Mouse (Mus musculus) neural tube, embryonic 11.5 days (tissue): ENCODE measurements at regions not wholly inside any gene's neighbourhood (a gene's known extent, or its start where the extent isn't known, plus 50 kb on each side); places are given as distances from the start of the nearest gene placed in this dataset.

Experiments used
- ATAC-seq: fragments of 200-750 bp; cut with Nextera tagmentation; 2 replicates; pipeline ENCODE4 v1.8.0; 2017; ENCODE audit warnings: moderate number of reproducible peaks, mild to moderate bottlenecking, moderate TSS enrichment, moderate library complexity; ENCODE audit not compliant: insufficient read depth, low FRiP score, low TSS enrichment
- DNase-seq: peaks from one replicate; pipeline ENCODE4 v3.0.0-alpha.2; 2015; ENCODE audit warnings: low spot score
- H3K27ac ChIP-seq: fragments of 300-500 bp; sonication (generic); 2 replicates; pipeline ENCODE4 v1.5.1; 2014; ENCODE audit warnings: low read depth, mild to moderate bottlenecking, low read length
- H3K27me3 ChIP-seq: fragments of 300-500 bp; sonication (generic); 2 replicates; pipeline ENCODE4 v1.6.1; 2014; ENCODE audit warnings: mild to moderate bottlenecking, low read length, mixed read lengths; ENCODE audit not compliant: control insufficient read depth, insufficient read depth
- H3K36me3 ChIP-seq: fragments of 300-500 bp; sonication (generic); 2 replicates; pipeline ENCODE4 v1.6.1; 2014; ENCODE audit warnings: mild to moderate bottlenecking, low read length, moderate library complexity, mixed read lengths; ENCODE audit not compliant: control insufficient read depth, insufficient read depth
- H3K4me1 ChIP-seq: fragments of 300-500 bp; sonication (generic); 2 replicates; pipeline ENCODE4 v1.6.1; 2014; ENCODE audit warnings: low read length, mixed read lengths; ENCODE audit not compliant: control insufficient read depth, insufficient read depth
- H3K4me2 ChIP-seq: fragments of 300-500 bp; sonication (generic); 2 replicates; pipeline ENCODE4 v1.6.1; 2014; ENCODE audit warnings: low read depth, mild to moderate bottlenecking, moderate library complexity
- H3K4me3 ChIP-seq: fragments of 300-500 bp; sonication (generic); 2 replicates; pipeline ENCODE4 v1.5.1; 2014; ENCODE audit warnings: low read depth, low read length
- H3K9ac ChIP-seq: fragments of 300-500 bp; sonication (generic); 2 replicates; pipeline ENCODE4 v1.6.1; 2014; ENCODE audit warnings: mild to moderate bottlenecking, low read length
- H3K9me3 ChIP-seq: fragments of 300-500 bp; sonication (generic); 2 replicates; pipeline ENCODE4 v1.6.1; 2016; ENCODE audit warnings: low read length; ENCODE audit not compliant: control insufficient read depth
- WGBS: fragments of 180-500 bp; shearing (Covaris S2); extraction: QIAGEN DNeasy Blood & Tissue Kit; methylation state at CpG from one replicate; pipeline ENCODE4 v1.1.7; 2014; 5-methylcytosine and 5-hydroxymethylcytosine counted together

- Histone ChIP-seq H3K27me3 (no peaks in the 10 kb centered on the region), H3K9ac (no peak overlapping the region), H3K9me3 (no peaks in the 10 kb centered on the region), H3K4me2 (no peak overlapping the region), H3K36me3 (no peaks in the 10 kb centered on the region), H3K4me1 (no peaks in the 10 kb centered on the region), H3K4me3 (no peak overlapping the region), H3K27ac (no peak overlapping the region)
- DNase-seq = no peak
- ATAC-seq = no peak
- WGBS = 81% methylated on average over 4 of the region's 4 CpGs
Observed at GRCm38 (mm10) chr2:123103530-123103929, 338.5 kb downstream of the Sqor start.

DNA sequence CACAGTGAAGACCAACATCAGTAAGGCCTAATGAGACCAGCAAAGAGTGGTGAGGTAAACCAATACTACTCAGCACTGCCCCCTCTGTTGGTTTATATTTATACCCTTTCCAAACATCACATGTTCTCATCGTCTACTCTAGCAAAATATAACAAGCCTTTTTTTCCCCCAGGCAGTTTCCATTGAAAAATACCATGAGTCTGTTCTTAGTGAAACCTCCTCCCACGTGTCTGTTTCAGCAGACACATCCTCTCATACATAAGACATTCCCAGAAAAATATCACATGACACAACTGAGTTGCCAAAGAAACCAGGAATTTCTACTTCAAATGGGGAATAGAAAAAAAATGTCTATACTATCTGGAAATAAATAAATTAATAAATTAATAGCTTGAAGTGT, 366.5 kb downstream of the Sqor start:
- no peak for DNase-seq
- H3K9me3 ChIP-seq = no peaks in the 10 kb centered on the region
- no peak for ATAC-seq
- no peak overlapping the region for H3K9ac ChIP-seq
- H3K4me3 ChIP-seq = no peak overlapping the region
- no peak overlapping the region for H3K27ac ChIP-seq
- H3K36me3 ChIP-seq = no peaks in the 10 kb centered on the region
- 78% methylated on average over 2 of the region's 2 CpGs for WGBS
- no peaks in the 10 kb centered on the region for H3K27me3 ChIP-seq
- no peak overlapping the region for H3K4me2 ChIP-seq
- no peaks in the 10 kb centered on the region for H3K4me1 ChIP-seq

DNA sequence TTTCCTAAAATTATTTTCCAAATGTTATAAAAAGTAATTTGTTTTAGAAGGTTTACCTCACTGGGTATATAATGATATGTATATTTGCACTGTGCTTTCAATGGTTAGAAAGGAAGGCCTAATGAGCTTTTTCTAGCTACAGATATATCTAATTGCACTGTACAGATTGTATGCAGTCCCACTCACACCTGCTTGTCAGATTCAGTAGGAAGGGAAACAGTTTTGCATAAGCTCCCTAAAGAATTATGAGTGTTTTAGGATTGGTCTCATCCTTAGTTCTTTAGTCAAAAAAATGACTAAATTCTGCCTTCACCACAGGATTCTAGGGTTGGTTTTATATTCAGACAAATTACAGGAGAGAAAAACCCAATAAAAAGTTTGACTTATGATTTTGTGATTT, 388.1 kb downstream of the Sqor start:
- Histone ChIP-seq H3K4me1 (no peaks in the 10 kb centered on the region), H3K4me2 (no peak overlapping the region)
- DNase-seq = no peak

DNA sequence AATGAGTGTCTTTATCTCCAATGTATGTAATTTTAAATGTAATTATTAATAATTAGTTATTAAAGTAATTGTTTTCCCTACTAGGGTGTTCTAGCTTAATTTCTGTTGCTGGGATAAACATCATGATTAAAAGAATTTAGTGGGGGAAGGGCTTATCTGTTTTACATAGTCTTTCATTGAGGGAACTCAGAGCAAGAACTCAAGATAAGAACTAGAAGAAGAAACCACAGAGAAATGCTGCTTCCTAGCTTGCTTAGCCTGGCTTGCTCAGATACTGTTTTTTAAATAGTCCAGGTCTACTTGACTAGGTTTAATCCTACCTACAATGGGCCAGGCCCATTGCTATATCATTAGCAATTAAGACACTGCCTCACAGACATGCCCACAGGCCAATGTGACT, 400.3 kb downstream of the Sqor start:
- no peak overlapping the region for H3K27ac ChIP-seq
- no peak for ATAC-seq
- H3K4me2 ChIP-seq = no peak overlapping the region

More for the DNA sequence above, 388.1 kb downstream of the Sqor start:
- no peak overlapping the region for H3K27ac ChIP-seq
- H3K36me3 ChIP-seq = no peaks in the 10 kb centered on the region
- H3K9ac ChIP-seq = no peak overlapping the region
- no peak overlapping the region for H3K4me3 ChIP-seq
- ATAC-seq = no peak
- no peaks in the 10 kb centered on the region for H3K27me3 ChIP-seq
- H3K9me3 ChIP-seq = no peaks in the 10 kb centered on the region

GRCm38 (mm10) chr2:123170611-123171010, 405.6 kb downstream of the Sqor start:
- DNase-seq (no peak), ATAC-seq (no peak)
- Histone ChIP-seq H3K27ac (no peak overlapping the region), H3K9me3 (no peaks in the 10 kb centered on the region), H3K4me1 (no peaks in the 10 kb centered on the region), H3K4me3 (no peak overlapping the region), H3K36me3 (no peaks in the 10 kb centered on the region), H3K27me3 (no peaks in the 10 kb centered on the region), H3K9ac (no peak overlapping the region), H3K4me2 (no peak overlapping the region)
- WGBS = 96% methylated on average over 1 of the region's 1 CpGs

More for the DNA sequence above, 400.3 kb downstream of the Sqor start:
- Histone ChIP-seq H3K4me3 (no peak overlapping the region), H3K9ac (no peak overlapping the region), H3K9me3 (no peaks in the 10 kb centered on the region), H3K27me3 (no peaks in the 10 kb centered on the region), H3K36me3 (no peaks in the 10 kb centered on the region), H3K4me1 (no peaks in the 10 kb centered on the region)
- no peak for DNase-seq

GRCm38 (mm10) chr2:123182208-123182607, 417.2 kb downstream of the Sqor start:
- Histone ChIP-seq H3K4me2 (no peak overlapping the region), H3K36me3 (no peaks in the 10 kb centered on the region), H3K9ac (no peak overlapping the region), H3K4me3 (no peak overlapping the region), H3K9me3 (no peaks in the 10 kb centered on the region), H3K4me1 (no peaks in the 10 kb centered on the region), H3K27ac (no peak overlapping the region), H3K27me3 (no peaks in the 10 kb centered on the region)
- ATAC-seq = no peak
- DNase-seq = no peak

- Histone ChIP-seq H3K36me3 (no peaks in the 10 kb centered on the region), H3K4me2 (no peak overlapping the region), H3K9me3 (no peaks in the 10 kb centered on the region), H3K4me3 (no peak overlapping the region), H3K27me3 (no peaks in the 10 kb centered on the region), H3K9ac (no peak overlapping the region), H3K4me1 (no peaks in the 10 kb centered on the region), H3K27ac (no peak overlapping the region)
- 69% methylated on average over 3 of the region's 3 CpGs for WGBS
- ATAC-seq = no peak
- DNase-seq = no peak
Observed at GRCm38 (mm10) chr2:123190795-123191582, 426.0 kb downstream of the Sqor start.

DNA sequence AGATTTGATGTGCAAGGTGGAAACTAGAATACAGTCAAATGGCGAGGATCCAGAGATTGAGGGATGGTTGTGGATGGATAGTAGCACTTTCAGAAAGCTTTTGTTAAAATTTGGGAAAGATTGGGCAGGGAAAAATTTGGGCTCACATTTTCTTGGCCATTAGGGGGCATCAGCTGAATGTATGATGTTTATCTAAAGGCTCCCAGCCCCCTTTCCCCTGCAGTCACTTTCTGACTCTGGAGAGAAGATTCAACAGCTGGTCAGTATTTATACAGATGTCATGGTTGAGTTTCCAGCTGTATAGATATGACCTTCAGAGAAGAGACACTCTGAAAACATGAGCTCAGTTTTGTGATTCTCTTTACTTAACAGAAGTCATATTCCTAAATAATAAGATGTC, 429.5 kb downstream of the Sqor start:
- DNase-seq (peak; percentile 16), ATAC-seq (no peak)
- H3K36me3 ChIP-seq = no peaks in the 10 kb centered on the region
- no peak overlapping the region for H3K4me2 ChIP-seq
- H3K9ac ChIP-seq = no peak overlapping the region
- no peaks in the 10 kb centered on the region for H3K9me3 ChIP-seq
- H3K27me3 ChIP-seq = no peaks in the 10 kb centered on the region
- 50% methylated on average over 1 of the region's 1 CpGs for WGBS
- H3K4me1 ChIP-seq = no peaks in the 10 kb centered on the region
- no peak overlapping the region for H3K4me3 ChIP-seq
- no peak overlapping the region for H3K27ac ChIP-seq
